Mouse (Mus musculus): ENCODE results near the gene Adgre5. TPM values are rescaled to one million over a fixed set of nuclear protein-coding genes. Genes with fewer than 3 reads are reported as not detected.

The Adgre5 gene
- polyA plus RNA-seq, 1 experiment from 2014 or later = 8.8 TPM

- H3K4me3 ChIP-seq = no peak overlapping the region
- H3K4me2 ChIP-seq (replicated peaks) = no peak overlapping the region
- H3K9ac ChIP-seq (replicated peaks) = no peak overlapping the region
- no peak for ATAC-seq (replicated peaks)
- H3K4me1 ChIP-seq = peaks cover 10% of the 10 kb centered on the region
- 81% methylated on average over 7 of the region's 7 CpGs for WGBS
- no peaks in the 10 kb centered on the region for H3K27me3 ChIP-seq
- no peaks in the 10 kb centered on the region for H3K36me3 ChIP-seq
- H3K27ac ChIP-seq (replicated peaks) = no peak overlapping the region
- 0 out of 2 replicates have a peak, but pooled peaks cover 3% of the 10 kb centered on the region for H3K9me3 ChIP-seq
These were observed 28.6 kb upstream of the Adgre5 start for GRCm38 (mm10) chr8:83769720-83770119.

DNA sequence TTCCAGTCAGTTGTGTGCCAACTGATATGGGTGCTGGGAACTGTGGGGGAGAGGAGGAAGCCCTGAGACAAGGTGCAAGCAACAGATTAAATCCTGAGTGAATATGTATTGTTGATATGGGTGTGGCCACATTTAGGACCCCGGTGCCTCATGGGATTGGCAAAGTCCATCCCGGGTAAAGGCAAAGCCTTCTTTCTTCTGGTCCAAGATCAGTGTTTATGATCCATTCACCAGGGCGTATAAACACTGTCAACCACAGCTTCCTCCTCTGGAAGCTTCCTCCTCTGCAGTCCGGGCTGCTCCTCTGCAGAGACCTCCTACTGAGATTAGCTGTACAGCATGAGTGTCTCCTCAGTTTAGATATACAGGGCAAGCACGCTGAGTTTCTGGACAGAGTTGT, 27.4 kb upstream of the Adgre5 start:
- WGBS = 71% methylated on average over 5 of the region's 5 CpGs
- Histone ChIP-seq H3K36me3 (no peaks in the 10 kb centered on the region), H3K9ac (replicated peaks) (no peak overlapping the region), H3K9me3 (0 out of 2 replicates have a peak, but pooled peaks cover 3% of the 10 kb centered on the region), H3K27ac (replicated peaks) (no peak overlapping the region), H3K4me1 (peaks cover 10% of the 10 kb centered on the region), H3K4me2 (replicated peaks) (no peak overlapping the region), H3K27me3 (no peaks in the 10 kb centered on the region), H3K4me3 (no peak overlapping the region)
- no peak for ATAC-seq (replicated peaks)

- ATAC-seq (replicated peaks) = no peak
- WGBS = 91% methylated on average over 4 of the region's 4 CpGs
- 0 out of 2 replicates have a peak, but pooled peaks cover 3% of the 10 kb centered on the region for H3K9me3 ChIP-seq
- no peak overlapping the region for H3K27ac ChIP-seq (replicated peaks)
- no peak overlapping the region for H3K4me3 ChIP-seq
- H3K4me1 ChIP-seq = peaks cover 1% of the 10 kb centered on the region
- no peak overlapping the region for H3K9ac ChIP-seq (replicated peaks)
- H3K27me3 ChIP-seq = no peaks in the 10 kb centered on the region
- H3K4me2 ChIP-seq (replicated peaks) = no peak overlapping the region
- H3K36me3 ChIP-seq = no peaks in the 10 kb centered on the region
These were observed 26.3 kb upstream of the Adgre5 start for GRCm38 (mm10) chr8:83767442-83767841.

DNA sequence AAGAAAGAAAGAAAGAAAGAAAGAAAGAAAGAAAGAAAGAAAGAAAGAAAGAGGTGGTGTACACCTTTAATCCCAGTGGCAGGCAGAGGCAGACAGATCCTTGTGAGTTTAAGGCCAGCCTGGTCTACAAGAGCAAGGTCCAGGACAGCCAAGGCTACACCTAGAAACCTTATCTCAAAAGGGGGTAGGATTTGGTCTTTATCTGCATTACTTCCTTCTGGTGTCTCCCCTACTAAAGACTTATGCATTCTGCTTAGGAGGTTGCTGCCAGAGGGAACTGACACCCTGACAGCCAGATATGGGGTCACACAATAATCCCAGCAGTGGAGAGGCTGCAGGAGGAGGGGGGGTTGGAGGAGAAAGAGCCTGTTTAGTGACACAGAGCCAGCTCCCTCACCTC, 24.5 kb upstream of the Adgre5 start:
- H3K27ac ChIP-seq (replicated peaks) = no peak overlapping the region

GRCm38 (mm10) chr8:83764717-83765116, 23.6 kb upstream of the Adgre5 start:
- 0 out of 2 replicates have a peak, but pooled peaks cover 3% of the 10 kb centered on the region for H3K9me3 ChIP-seq
- no peaks in the 10 kb centered on the region for H3K4me1 ChIP-seq
- H3K4me2 ChIP-seq (replicated peaks) = no peak overlapping the region
- H3K27ac ChIP-seq (replicated peaks) = no peak overlapping the region
- no peak for ATAC-seq (replicated peaks)
- H3K4me3 ChIP-seq = no peak overlapping the region
- H3K27me3 ChIP-seq = no peaks in the 10 kb centered on the region
- H3K9ac ChIP-seq (replicated peaks) = no peak overlapping the region
- H3K36me3 ChIP-seq = no peaks in the 10 kb centered on the region
- 85% methylated on average over 2 of the region's 2 CpGs for WGBS

More for the DNA sequence above, 24.5 kb upstream of the Adgre5 start:
- H3K4me2 ChIP-seq (replicated peaks) = no peak overlapping the region
- no peaks in the 10 kb centered on the region for H3K36me3 ChIP-seq
- H3K27me3 ChIP-seq = no peaks in the 10 kb centered on the region
- no peak overlapping the region for H3K9ac ChIP-seq (replicated peaks)
- no peaks in the 10 kb centered on the region for H3K4me1 ChIP-seq
- H3K4me3 ChIP-seq = no peak overlapping the region
- ATAC-seq (replicated peaks) = no peak
- H3K9me3 ChIP-seq = 0 out of 2 replicates have a peak, but pooled peaks cover 3% of the 10 kb centered on the region

GRCm38 (mm10) chr8:83764116-83764515, 23.0 kb upstream of the Adgre5 start:
- 96% methylated on average over 8 of the region's 8 CpGs for WGBS
- no peaks in the 10 kb centered on the region for H3K27me3 ChIP-seq
- no peak overlapping the region for H3K27ac ChIP-seq (replicated peaks)
- H3K9me3 ChIP-seq = 0 out of 2 replicates have a peak, but pooled peaks cover 3% of the 10 kb centered on the region
- H3K4me3 ChIP-seq = no peak overlapping the region
- H3K36me3 ChIP-seq = no peaks in the 10 kb centered on the region
- no peaks in the 10 kb centered on the region for H3K4me1 ChIP-seq
- no peak overlapping the region for H3K9ac ChIP-seq (replicated peaks)
- ATAC-seq (replicated peaks) = no peak
- H3K4me2 ChIP-seq (replicated peaks) = no peak overlapping the region

DNA sequence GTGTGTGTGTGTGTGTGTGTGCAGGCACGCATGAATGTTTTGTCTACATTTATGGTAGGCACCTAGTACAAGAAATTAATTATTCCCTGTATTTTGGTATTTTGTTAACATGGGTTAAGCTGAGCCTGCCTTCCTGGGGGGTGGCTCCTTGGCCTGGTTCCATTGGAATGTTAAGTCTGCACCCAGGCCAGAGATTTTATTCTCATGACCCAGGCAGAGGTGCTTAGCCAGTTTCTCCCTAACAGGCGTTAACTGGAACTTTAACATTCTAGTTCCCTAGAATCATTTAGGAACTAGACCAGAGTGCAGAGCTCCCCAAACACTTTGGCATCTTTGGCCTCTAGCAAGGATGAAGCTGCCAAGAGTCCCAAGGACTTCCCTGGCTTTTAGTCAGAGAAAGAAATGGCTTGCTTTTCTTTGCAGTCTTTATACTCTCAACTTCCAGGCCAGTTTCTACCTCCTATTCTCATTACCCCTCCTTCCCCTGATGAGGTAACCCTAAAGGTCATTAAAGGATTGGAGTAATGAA, 18.2 kb upstream of the Adgre5 start:
- Histone ChIP-seq H3K27me3 (no peaks in the 10 kb centered on the region), H3K4me3 (no peak overlapping the region), H3K9ac (replicated peaks) (no peak overlapping the region), H3K27ac (replicated peaks) (no peak overlapping the region), H3K4me1 (no peaks in the 10 kb centered on the region), H3K4me2 (replicated peaks) (no peak overlapping the region), H3K9me3 (no peaks in the 10 kb centered on the region), H3K36me3 (no peaks in the 10 kb centered on the region)
- ATAC-seq (replicated peaks) = no peak
- 79% methylated on average over 2 of the region's 2 CpGs for WGBS

DNA sequence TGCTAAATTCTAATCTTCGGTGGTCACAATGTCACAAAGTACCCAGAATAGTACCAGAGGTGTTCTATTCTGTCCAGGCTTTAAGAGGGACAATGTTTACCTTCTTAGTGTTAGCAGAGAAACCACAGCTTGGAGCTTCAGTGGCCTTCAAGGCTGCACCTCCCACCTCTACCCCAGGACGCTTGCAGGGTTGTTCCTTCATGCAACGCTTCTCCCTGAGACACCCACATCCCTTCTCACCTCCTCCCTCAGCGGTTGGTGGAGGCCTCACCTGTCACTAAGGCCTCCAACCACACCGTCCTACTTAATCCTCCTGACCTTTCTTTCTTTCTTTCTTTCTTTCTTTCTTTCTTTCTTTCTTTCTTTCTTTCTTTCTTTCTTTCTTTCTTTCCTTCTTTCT, 17.2 kb upstream of the Adgre5 start:
- no peak overlapping the region for H3K27ac ChIP-seq (replicated peaks)
- no peaks in the 10 kb centered on the region for H3K27me3 ChIP-seq
- ATAC-seq (replicated peaks) = no peak
- H3K4me1 ChIP-seq = no peaks in the 10 kb centered on the region
- H3K4me3 ChIP-seq = no peak overlapping the region
- 66% methylated on average over 5 of the region's 5 CpGs for WGBS
- no peaks in the 10 kb centered on the region for H3K9me3 ChIP-seq
- no peaks in the 10 kb centered on the region for H3K36me3 ChIP-seq
- no peak overlapping the region for H3K9ac ChIP-seq (replicated peaks)
- H3K4me2 ChIP-seq (replicated peaks) = no peak overlapping the region

DNA sequence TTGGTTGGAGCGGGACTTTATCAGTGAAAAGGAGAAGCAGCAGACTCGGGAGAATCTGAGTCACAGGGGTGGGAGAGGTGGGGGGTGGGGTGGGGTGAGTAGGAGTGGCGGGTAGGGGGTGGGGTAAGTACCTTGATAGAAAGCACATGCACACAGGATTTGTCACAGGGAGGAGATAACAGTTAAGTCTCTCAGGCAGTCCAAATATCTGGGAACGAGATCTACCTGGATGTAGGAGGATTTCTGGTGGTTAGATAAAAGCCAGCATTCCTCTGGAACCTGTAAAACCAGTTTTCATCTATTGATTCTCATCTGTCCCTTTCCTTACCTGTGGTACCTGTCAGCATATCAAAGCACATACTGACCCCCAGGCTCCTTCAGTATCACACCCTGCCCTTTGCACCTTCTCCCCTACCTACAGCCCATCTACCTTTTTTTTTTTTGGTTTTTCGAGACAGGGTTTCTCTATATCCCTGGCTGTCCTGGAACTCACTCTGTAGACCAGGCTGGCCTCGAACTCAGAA, 16.0 kb upstream of the Adgre5 start:
- Histone ChIP-seq H3K9ac (replicated peaks) (no peak overlapping the region), H3K4me2 (replicated peaks) (no peak overlapping the region), H3K27ac (replicated peaks) (no peak overlapping the region), H3K27me3 (no peaks in the 10 kb centered on the region), H3K4me1 (no peaks in the 10 kb centered on the region), H3K36me3 (no peaks in the 10 kb centered on the region), H3K4me3 (no peak overlapping the region), H3K9me3 (no peaks in the 10 kb centered on the region)
- WGBS = 84% methylated on average over 6 of the region's 6 CpGs
- no peak for ATAC-seq (replicated peaks)

- Histone ChIP-seq H3K4me3 (no peak overlapping the region), H3K27me3 (no peaks in the 10 kb centered on the region), H3K4me1 (no peaks in the 10 kb centered on the region), H3K9me3 (no peaks in the 10 kb centered on the region), H3K4me2 (replicated peaks) (no peak overlapping the region), H3K36me3 (no peaks in the 10 kb centered on the region), H3K27ac (replicated peaks) (no peak overlapping the region), H3K9ac (replicated peaks) (no peak overlapping the region)
- ATAC-seq (replicated peaks) = no peak
- 98% methylated on average over 3 of the region's 3 CpGs for WGBS
These were observed 15.1 kb upstream of the Adgre5 start for GRCm38 (mm10) chr8:83756273-83756672.

GRCm38 (mm10) chr8:83754149-83754548, 13.0 kb upstream of the Adgre5 start:
- no peak overlapping the region for H3K9ac ChIP-seq (replicated peaks)
- 70% methylated on average over 2 of the region's 3 CpGs for WGBS
- ATAC-seq (replicated peaks) = no peak
- H3K4me3 ChIP-seq = no peak overlapping the region
- H3K4me2 ChIP-seq (replicated peaks) = no peak overlapping the region
- H3K4me1 ChIP-seq = no peaks in the 10 kb centered on the region
- H3K36me3 ChIP-seq = no peaks in the 10 kb centered on the region
- H3K27me3 ChIP-seq = no peaks in the 10 kb centered on the region
- no peak overlapping the region for H3K27ac ChIP-seq (replicated peaks)
- H3K9me3 ChIP-seq = no peaks in the 10 kb centered on the region

DNA sequence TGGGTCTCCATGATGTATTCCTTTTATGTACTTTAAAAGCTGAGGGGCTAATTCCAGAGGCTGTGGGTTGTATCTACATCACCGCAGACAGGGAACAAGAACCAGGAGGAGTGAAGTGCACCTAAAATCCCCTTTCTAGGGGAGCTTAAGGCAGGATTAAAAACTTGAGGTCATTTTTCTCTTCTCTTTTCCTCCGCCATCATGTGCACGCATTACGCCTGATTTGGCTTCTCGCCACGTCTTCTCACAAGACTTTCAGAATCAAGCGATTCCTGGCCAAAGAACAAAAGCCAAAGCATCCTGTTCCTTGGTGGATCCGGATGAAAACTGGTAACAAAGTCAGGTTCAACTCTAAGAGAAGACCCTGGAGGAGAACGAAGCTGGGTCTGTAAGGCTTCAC, 8.1 kb upstream of the Adgre5 start:
- Histone ChIP-seq H3K9ac (replicated peaks) (no peak overlapping the region), H3K4me2 (replicated peaks) (no peak overlapping the region), H3K4me3 (no peak overlapping the region), H3K4me1 (peaks cover 8% of the 10 kb centered on the region), H3K9me3 (no peaks in the 10 kb centered on the region), H3K36me3 (no peaks in the 10 kb centered on the region), H3K27me3 (peaks cover 12% of the 10 kb centered on the region), H3K27ac (replicated peaks) (no peak overlapping the region)
- 80% methylated on average over 9 of the region's 9 CpGs for WGBS
- ATAC-seq (replicated peaks) = no peak

DNA sequence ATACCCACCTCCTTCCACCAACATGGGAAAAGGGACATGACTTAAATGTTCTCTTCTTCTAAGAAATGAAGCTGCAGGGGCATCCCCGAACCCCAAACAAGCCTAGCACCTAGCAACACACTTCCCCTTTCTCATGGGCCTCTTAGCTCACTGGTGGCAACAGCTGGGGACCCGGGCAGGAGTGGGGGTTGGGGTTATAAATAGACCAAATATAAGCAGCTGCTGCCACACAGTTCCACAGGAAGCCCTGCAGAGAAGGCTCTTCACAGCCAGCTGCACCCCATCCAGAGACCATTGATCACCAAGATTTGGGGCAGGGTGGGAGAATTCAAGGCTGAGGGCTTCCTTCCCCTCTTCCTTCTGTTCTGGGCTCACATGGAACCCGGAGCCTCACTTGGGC, 7.6 kb upstream of the Adgre5 start:
- no peak overlapping the region for H3K4me2 ChIP-seq (replicated peaks)
- peak overlapping the region; percentile 37; the same call in 1 of the 2 replicates for H3K27ac ChIP-seq (replicated peaks)
- peaks cover 8% of the 10 kb centered on the region for H3K4me1 ChIP-seq
- no peak overlapping the region for H3K9ac ChIP-seq (replicated peaks)
- H3K27me3 ChIP-seq = peaks cover 12% of the 10 kb centered on the region
- WGBS = 58% methylated on average over 3 of the region's 3 CpGs
- ATAC-seq (replicated peaks) = no peak; the same call in 1 of the 2 replicates
- no peaks in the 10 kb centered on the region for H3K36me3 ChIP-seq
- no peaks in the 10 kb centered on the region for H3K9me3 ChIP-seq
- H3K4me3 ChIP-seq = no peak overlapping the region

All from forebrain, embryonic 15.5 days (tissue).